Mouse (Mus musculus): ENCODE measurements around the gene Tcf7l2. TPM values are rescaled to one million over a fixed set of nuclear protein-coding genes. Genes with fewer than 3 reads are reported as not detected.

The Tcf7l2 gene
- polyA plus RNA-seq, 1 experiment from 2014 or later: 150 TPM

DNA sequence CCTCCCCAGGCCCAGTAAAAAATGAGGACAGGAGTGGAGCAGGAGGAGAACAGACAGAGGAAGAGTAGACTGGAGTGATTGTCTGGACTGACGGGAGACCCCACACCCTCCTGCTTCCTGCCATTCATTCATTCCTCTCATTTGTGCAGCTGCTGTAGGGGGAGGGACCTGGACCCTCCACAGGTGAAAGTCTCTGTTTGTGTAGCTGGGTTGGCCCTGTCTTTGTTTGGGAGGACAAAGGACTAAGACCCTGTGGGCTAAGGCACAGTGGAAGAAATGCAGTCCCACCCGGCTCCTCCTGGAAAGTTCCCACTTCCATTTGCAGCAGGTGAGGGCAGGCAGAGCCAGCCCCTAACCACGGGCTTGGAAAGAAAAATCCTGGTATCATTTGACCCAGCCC is 27.0 kb upstream of the Tcf7l2 start:
- no peak overlapping the region for H3K9ac ChIP-seq (ENCODE audit: low read length)
- 43% methylated on average over 3 of the region's 3 CpGs for WGBS
- ATAC-seq (replicated peaks; ENCODE audit: low FRiP score): no peak
- no peak for DNase-seq (ENCODE audit: low spot score)
- H3K4me3 ChIP-seq (ENCODE audit: low read depth, low read length): no peak overlapping the region
- no peaks in the 10 kb centered on the region for H3K36me3 ChIP-seq (ENCODE audit: control insufficient read depth, insufficient read depth, low read length)
- no peak overlapping the region for H3K4me2 ChIP-seq (ENCODE audit: low read depth, low read length, severe bottlenecking)
- no peaks in the 10 kb centered on the region for H3K9me3 ChIP-seq (ENCODE audit: control insufficient read depth, low read length)
- H3K4me1 ChIP-seq (replicated peaks; ENCODE audit: control insufficient read depth, insufficient read depth, low read length): no peaks in the 10 kb centered on the region
- H3K27me3 ChIP-seq (ENCODE audit: control insufficient read depth, insufficient read depth, low read length): no peaks in the 10 kb centered on the region
- H3K27ac ChIP-seq (ENCODE audit: low read depth, low read length): no peak overlapping the region

DNA sequence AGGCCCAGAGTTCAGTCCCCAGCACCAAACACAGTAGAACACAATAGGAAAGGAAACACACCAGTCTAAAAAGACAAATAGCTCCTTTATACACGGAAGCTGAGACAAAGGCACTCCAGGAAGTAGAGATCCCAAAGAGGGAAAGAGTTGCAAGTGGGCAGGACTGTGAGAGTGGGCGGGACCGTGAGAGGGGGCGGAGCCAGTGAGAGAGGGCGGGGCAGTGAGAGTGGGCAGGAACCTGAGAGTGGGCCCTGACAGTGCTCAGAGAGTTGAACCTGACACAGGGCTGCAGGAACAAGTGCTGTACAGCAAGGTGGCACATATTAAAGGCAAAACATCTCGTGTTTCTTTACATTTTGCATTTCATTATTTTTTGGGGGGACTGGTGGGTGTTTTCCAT is 22.5 kb upstream of the Tcf7l2 start:
- ATAC-seq (replicated peaks; ENCODE audit: low FRiP score) (no peak), DNase-seq (ENCODE audit: low spot score) (no peak)
- Histone ChIP-seq H3K27me3 (ENCODE audit: control insufficient read depth, insufficient read depth, low read length) (no peaks in the 10 kb centered on the region), H3K4me3 (ENCODE audit: low read depth, low read length) (no peak overlapping the region), H3K27ac (ENCODE audit: low read depth, low read length) (no peak overlapping the region), H3K4me2 (ENCODE audit: low read depth, low read length, severe bottlenecking) (no peak overlapping the region), H3K36me3 (ENCODE audit: control insufficient read depth, insufficient read depth, low read length) (no peaks in the 10 kb centered on the region), H3K9ac (ENCODE audit: low read length) (no peak overlapping the region), H3K9me3 (ENCODE audit: control insufficient read depth, low read length) (no peaks in the 10 kb centered on the region), H3K4me1 (replicated peaks; ENCODE audit: control insufficient read depth, insufficient read depth, low read length) (no peaks in the 10 kb centered on the region)
- WGBS: 77% methylated on average over 6 of the region's 6 CpGs

- Histone ChIP-seq H3K9ac (ENCODE audit: low read length) (no peak overlapping the region), H3K9me3 (ENCODE audit: control insufficient read depth, low read length) (no peaks in the 10 kb centered on the region), H3K4me2 (ENCODE audit: low read depth, low read length, severe bottlenecking) (no peak overlapping the region), H3K4me3 (ENCODE audit: low read depth, low read length) (no peak overlapping the region), H3K27me3 (ENCODE audit: control insufficient read depth, insufficient read depth, low read length) (no peaks in the 10 kb centered on the region), H3K27ac (ENCODE audit: low read depth, low read length) (no peak overlapping the region), H3K4me1 (replicated peaks; ENCODE audit: control insufficient read depth, insufficient read depth, low read length) (no peaks in the 10 kb centered on the region), H3K36me3 (ENCODE audit: control insufficient read depth, insufficient read depth, low read length) (no peaks in the 10 kb centered on the region)
- whole genome bisulfite sequencing: 84% methylated on average over 20 of the region's 20 CpGs
- ATAC-seq (replicated peaks; ENCODE audit: low FRiP score): no peak
- DNase-seq (ENCODE audit: low spot score): no peak
These were observed 21.9 kb upstream of the Tcf7l2 start for GRCm38 (mm10) chr19:55719524-55720408.

DNA sequence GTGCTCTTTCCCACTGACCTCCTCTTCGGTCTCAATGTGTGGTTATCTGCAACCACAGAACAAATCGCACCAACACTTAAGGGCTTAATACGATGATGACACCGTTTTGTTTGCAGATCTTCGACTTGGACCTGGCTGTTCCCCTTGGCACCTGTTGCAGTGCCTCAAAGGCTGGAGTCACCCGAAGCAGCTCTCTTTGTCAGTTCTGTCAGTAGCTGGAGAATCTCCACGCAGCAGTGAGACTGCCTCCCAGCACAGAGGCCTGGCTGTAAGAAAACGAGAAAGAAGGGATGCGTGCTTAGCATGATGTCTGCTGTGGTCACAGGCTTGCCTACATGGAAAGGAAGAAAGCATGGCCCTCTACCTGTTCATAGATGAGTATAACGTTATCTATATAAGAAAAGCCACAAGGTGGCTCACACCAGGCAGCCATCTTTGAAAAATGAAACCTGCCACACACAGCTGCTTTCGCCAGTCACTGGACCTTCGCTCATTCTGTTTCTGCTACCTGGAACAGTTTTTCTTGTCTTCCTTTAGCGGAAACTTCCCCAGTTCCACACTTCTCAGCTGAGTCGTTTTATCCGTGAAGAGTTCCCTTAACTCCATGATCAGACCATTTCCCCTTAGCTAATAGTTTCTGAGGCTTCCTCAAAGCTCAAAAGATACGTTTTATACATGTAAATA is 21.1 kb upstream of the Tcf7l2 start:
- Histone ChIP-seq H3K27me3 (ENCODE audit: control insufficient read depth, insufficient read depth, low read length) (no peaks in the 10 kb centered on the region), H3K27ac (ENCODE audit: low read depth, low read length) (no peak overlapping the region), H3K4me2 (ENCODE audit: low read depth, low read length, severe bottlenecking) (no peak overlapping the region), H3K4me3 (ENCODE audit: low read depth, low read length) (no peak overlapping the region), H3K9me3 (ENCODE audit: control insufficient read depth, low read length) (no peaks in the 10 kb centered on the region), H3K36me3 (ENCODE audit: control insufficient read depth, insufficient read depth, low read length) (no peaks in the 10 kb centered on the region), H3K9ac (ENCODE audit: low read length) (no peak overlapping the region), H3K4me1 (replicated peaks; ENCODE audit: control insufficient read depth, insufficient read depth, low read length) (no peaks in the 10 kb centered on the region)
- WGBS: 86% methylated on average over 16 of the region's 16 CpGs
- DNase-seq (ENCODE audit: low spot score) (no peak), ATAC-seq (replicated peaks; ENCODE audit: low FRiP score) (no peak)

GRCm38 (mm10) chr19:55722376-55722775 is 19.2 kb upstream of the Tcf7l2 start:
- no peak overlapping the region for H3K4me3 ChIP-seq (ENCODE audit: low read depth, low read length)
- H3K4me1 ChIP-seq (replicated peaks; ENCODE audit: control insufficient read depth, insufficient read depth, low read length): no peaks in the 10 kb centered on the region
- no peaks in the 10 kb centered on the region for H3K9me3 ChIP-seq (ENCODE audit: control insufficient read depth, low read length)
- no peaks in the 10 kb centered on the region for H3K36me3 ChIP-seq (ENCODE audit: control insufficient read depth, insufficient read depth, low read length)
- no peaks in the 10 kb centered on the region for H3K27me3 ChIP-seq (ENCODE audit: control insufficient read depth, insufficient read depth, low read length)
- no peak for DNase-seq (ENCODE audit: low spot score)
- H3K4me2 ChIP-seq (ENCODE audit: low read depth, low read length, severe bottlenecking): no peak overlapping the region
- 32% methylated on average over 6 of the region's 6 CpGs for WGBS
- no peak overlapping the region for H3K27ac ChIP-seq (ENCODE audit: low read depth, low read length)
- H3K9ac ChIP-seq (ENCODE audit: low read length): no peak overlapping the region
- ATAC-seq (replicated peaks; ENCODE audit: low FRiP score): no peak

GRCm38 (mm10) chr19:55729376-55729775 is 12.2 kb upstream of the Tcf7l2 start:
- no peak for ATAC-seq (replicated peaks; ENCODE audit: low FRiP score)
- H3K4me3 ChIP-seq (ENCODE audit: low read depth, low read length): no peak overlapping the region
- 0 out of 2 replicates have a peak, but pooled peaks cover 5% of the 10 kb centered on the region for H3K4me1 ChIP-seq (replicated peaks; ENCODE audit: control insufficient read depth, insufficient read depth, low read length)
- no peaks in the 10 kb centered on the region for H3K9me3 ChIP-seq (ENCODE audit: control insufficient read depth, low read length)
- H3K4me2 ChIP-seq (ENCODE audit: low read depth, low read length, severe bottlenecking): no peak overlapping the region
- DNase-seq (ENCODE audit: low spot score): no peak
- no peak overlapping the region for H3K27ac ChIP-seq (ENCODE audit: low read depth, low read length)
- no peaks in the 10 kb centered on the region for H3K36me3 ChIP-seq (ENCODE audit: control insufficient read depth, insufficient read depth, low read length)
- no peak overlapping the region for H3K9ac ChIP-seq (ENCODE audit: low read length)
- whole genome bisulfite sequencing: 83% methylated on average over 8 of the region's 8 CpGs
- H3K27me3 ChIP-seq (ENCODE audit: control insufficient read depth, insufficient read depth, low read length): no peaks in the 10 kb centered on the region

DNA sequence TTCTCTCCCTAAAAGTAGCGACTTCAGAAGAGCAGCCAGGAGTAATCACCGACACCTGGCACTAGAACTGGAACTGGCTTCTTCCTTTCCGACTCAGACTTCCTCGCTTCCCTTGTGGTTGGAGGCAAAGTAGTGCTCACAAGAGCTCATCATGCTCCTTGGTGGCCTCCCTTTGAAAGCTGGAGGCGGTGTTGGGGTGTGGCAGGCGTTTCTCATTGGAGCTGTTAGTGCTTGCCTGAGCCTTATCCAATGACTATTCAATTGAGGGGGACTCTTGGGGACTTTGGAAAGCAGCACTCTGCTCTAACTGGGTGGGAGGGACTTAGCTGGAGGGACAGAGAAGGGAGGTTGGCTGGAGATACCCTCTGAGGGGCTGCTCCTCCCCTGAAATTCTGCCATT is 9.1 kb upstream of the Tcf7l2 start:
- no peak for ATAC-seq (replicated peaks; ENCODE audit: low FRiP score)

DNA sequence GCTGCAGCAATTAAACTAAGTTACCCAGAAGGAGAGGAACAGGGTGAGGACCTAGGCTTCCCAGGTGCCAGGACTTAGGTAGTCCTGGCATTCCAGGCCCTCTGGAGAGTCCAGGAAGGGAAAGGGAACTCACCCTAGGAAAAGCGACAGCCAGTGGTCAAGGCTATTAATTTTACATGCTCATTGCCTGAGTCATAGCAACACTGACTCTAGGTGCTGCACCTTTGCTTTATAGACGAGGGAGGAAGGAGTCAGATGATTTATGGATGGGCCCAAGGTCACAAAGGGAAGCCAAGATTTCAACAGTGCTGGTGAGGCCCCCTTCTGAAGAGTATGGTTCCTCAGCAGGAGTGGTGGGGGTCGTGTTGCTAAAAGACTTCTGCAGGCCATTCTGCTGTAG is 8.6 kb upstream of the Tcf7l2 start:
- Histone ChIP-seq H3K4me3 (ENCODE audit: low read depth, low read length) (no peak overlapping the region), H3K4me1 (replicated peaks; ENCODE audit: control insufficient read depth, insufficient read depth, low read length) (0 out of 2 replicates have a peak, but pooled peaks cover 5% of the 10 kb centered on the region), H3K4me2 (ENCODE audit: low read depth, low read length, severe bottlenecking) (no peak overlapping the region), H3K36me3 (ENCODE audit: control insufficient read depth, insufficient read depth, low read length) (no peaks in the 10 kb centered on the region), H3K27me3 (ENCODE audit: control insufficient read depth, insufficient read depth, low read length) (no peaks in the 10 kb centered on the region), H3K27ac (ENCODE audit: low read depth, low read length) (no peak overlapping the region), H3K9ac (ENCODE audit: low read length) (no peak overlapping the region), H3K9me3 (ENCODE audit: control insufficient read depth, low read length) (no peaks in the 10 kb centered on the region)
- WGBS: 73% methylated on average over 3 of the region's 3 CpGs
- ATAC-seq (replicated peaks; ENCODE audit: low FRiP score) (no peak), DNase-seq (ENCODE audit: low spot score) (no peak)

More for the DNA sequence above, 9.1 kb upstream of the Tcf7l2 start:
- no peaks in the 10 kb centered on the region for H3K9me3 ChIP-seq (ENCODE audit: control insufficient read depth, low read length)
- 43% methylated on average over 6 of the region's 6 CpGs for WGBS
- no peaks in the 10 kb centered on the region for H3K27me3 ChIP-seq (ENCODE audit: control insufficient read depth, insufficient read depth, low read length)
- H3K4me3 ChIP-seq (ENCODE audit: low read depth, low read length): no peak overlapping the region
- DNase-seq (ENCODE audit: low spot score): no peak
- no peak overlapping the region for H3K27ac ChIP-seq (ENCODE audit: low read depth, low read length)
- H3K9ac ChIP-seq (ENCODE audit: low read length): no peak overlapping the region
- H3K4me2 ChIP-seq (ENCODE audit: low read depth, low read length, severe bottlenecking): no peak overlapping the region
- H3K36me3 ChIP-seq (ENCODE audit: control insufficient read depth, insufficient read depth, low read length): no peaks in the 10 kb centered on the region
- 0 out of 2 replicates have a peak, but pooled peaks cover 5% of the 10 kb centered on the region for H3K4me1 ChIP-seq (replicated peaks; ENCODE audit: control insufficient read depth, insufficient read depth, low read length)

Data from forebrain, embryonic 11.5 days (tissue).